Mouse (Mus musculus) embryonic facial prominence, embryonic 11.5 days (tissue): ENCODE results near the gene Olfr726. TPM values are rescaled to one million over a fixed set of nuclear protein-coding genes. Genes with fewer than 3 reads are reported as not detected.

Experiments used
- polyA plus RNA-seq: library from polyadenylated mRNA; unstranded; fragments of >200 nt; fragmentation: Nextera tagmentation; extraction: Ambion mirVana; gene quantifications from 2 replicates; pipeline ENCODE4 v1.2.1, GENCODE M21; 2014

Gene Olfr726
- polyA plus RNA-seq, 1 experiment from 2014 or later: not detected

Other genes starting within 250 kb of the Olfr726 start
- gene Olfr722, start 189.0 kb downstream of the Olfr726 start, polyA plus RNA-seq: not detected in 2 replicates
- not detected in 2 replicates for gene Olfr723, start 159.2 kb downstream of the Olfr726 start, polyA plus RNA-seq
- not detected in 2 replicates for gene Olfr724, start 127.7 kb downstream of the Olfr726 start, polyA plus RNA-seq
- gene Olfr725, start 50.6 kb downstream of the Olfr726 start, polyA plus RNA-seq: not detected in 2 replicates
- gene Olfr727, start 32.2 kb upstream of the Olfr726 start, polyA plus RNA-seq: not detected in 2 replicates
- not detected in 2 replicates for gene Olfr728, start 51.7 kb upstream of the Olfr726 start, polyA plus RNA-seq
- not detected in 2 replicates for gene Olfr729, start 62.0 kb upstream of the Olfr726 start, polyA plus RNA-seq
- gene Olfr730, start 97.2 kb upstream of the Olfr726 start, polyA plus RNA-seq: not detected in 2 replicates
- not detected in 2 replicates for gene Olfr731, start 150.9 kb upstream of the Olfr726 start, polyA plus RNA-seq
- gene Olfr732, start 193.3 kb upstream of the Olfr726 start, polyA plus RNA-seq: not detected in 2 replicates
- not detected in 2 replicates for gene Olfr733, start 210.6 kb upstream of the Olfr726 start, polyA plus RNA-seq
- gene Olfr734, start 235.8 kb upstream of the Olfr726 start, polyA plus RNA-seq: not detected in 2 replicates